Mouse (Mus musculus) thymus, postnatal 10 days (tissue): Measurements from ENCODE around the gene Ugt1a10.
"Not testable (repeated sequence)": the region's sequence is repeated elsewhere in the genome, so short reads cannot be mapped to it uniquely, and the experiment has no call there.

Source experiments
- DNase-seq, 2 experiments: peaks; one replicate each; pipeline ENCODE4 v3.0.0; 2021; ENCODE audit warnings: low spot score in 2 of 2

The Ugt1a10 gene

DNA sequence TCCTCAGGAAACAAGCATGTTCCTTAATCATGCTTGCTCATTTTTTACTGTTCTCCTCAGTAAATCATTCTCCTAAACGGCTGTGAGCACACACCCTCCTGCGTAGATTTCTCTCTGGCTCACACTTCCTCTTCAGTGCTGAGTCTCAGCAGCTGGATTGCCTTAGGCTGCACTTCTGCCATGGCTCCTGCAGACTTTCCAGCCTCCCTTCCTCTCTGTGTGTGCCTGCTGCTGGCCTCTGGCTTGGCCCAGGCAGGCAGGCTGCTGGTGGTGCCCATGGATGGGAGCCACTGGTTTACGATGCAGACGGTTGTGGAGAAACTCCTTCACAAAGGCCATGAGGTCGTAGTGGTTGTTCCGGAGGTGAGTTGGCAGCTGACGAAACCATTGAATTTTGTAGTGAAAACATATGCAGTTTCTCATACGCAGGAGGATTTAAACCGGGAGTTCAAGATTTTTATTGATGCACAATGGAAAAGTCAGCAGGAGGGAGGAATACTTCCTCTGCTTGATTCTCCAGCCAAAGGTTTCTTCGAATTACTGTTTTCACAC lies 39.8 kb downstream of the Ugt1a10 start, which contains the start of gene Ugt1a7c:
Gene Ugt1a7c, plus strand, starts transcription at position 122 of the 552 bp plus-strand sequence.
- DNase-seq: no peak

- not testable (repeated sequence) for DNase-seq
Observed at GRCm38 (mm10) chr1:88098546-88098945, 43.4 kb downstream of the Ugt1a10 start.

GRCm38 (mm10) chr1:88099691-88100090 lies 44.5 kb downstream of the Ugt1a10 start:
- not testable (repeated sequence) for DNase-seq

- DNase-seq: not testable (repeated sequence)
Observed at GRCm38 (mm10) chr1:88103019-88103418, 47.8 kb downstream of the Ugt1a10 start, which contains the start of gene Ugt1a6b. Ugt1a6b (plus strand) TSS chr1:88103252.

GRCm38 (mm10) chr1:88103697-88104468 lies 48.7 kb downstream of the Ugt1a10 start:
- DNase-seq: not testable (repeated sequence)

DNA sequence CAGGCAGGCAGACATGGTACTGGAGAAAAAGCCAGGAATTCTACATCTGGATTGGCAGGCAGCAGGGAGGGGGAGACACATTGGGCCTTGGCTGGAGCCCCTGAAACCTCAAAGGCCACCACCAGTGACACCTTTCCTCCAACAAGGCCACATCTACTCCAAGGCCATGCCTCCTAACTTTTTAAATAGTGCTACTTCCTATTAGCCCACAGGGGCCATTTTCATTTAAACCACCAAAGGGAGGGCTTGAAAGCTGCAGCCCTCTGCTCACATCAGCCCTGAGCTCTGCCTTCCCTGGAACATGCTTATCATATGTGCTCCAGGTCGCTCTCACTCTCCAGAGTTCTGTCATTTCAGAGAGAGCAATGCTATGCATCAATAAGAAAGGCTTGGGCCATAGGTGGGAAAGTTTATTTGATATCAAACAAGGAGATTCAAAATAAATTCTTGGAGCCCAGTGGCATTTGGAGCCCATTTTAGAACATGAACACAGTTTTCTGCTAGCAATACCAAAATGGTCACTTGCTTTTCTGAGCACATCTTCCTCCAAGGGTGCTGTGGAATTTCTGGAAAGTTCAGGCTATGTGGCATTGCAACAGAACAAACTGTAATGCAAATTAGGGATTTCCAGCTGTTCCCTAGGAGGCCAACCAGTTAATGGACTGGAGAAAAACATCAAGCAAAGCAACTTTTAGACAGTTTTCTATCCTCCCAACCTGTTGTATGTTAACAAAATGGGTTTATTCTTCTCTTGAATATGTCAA lies 49.7 kb downstream of the Ugt1a10 start:
- DNase-seq: no peak

DNA sequence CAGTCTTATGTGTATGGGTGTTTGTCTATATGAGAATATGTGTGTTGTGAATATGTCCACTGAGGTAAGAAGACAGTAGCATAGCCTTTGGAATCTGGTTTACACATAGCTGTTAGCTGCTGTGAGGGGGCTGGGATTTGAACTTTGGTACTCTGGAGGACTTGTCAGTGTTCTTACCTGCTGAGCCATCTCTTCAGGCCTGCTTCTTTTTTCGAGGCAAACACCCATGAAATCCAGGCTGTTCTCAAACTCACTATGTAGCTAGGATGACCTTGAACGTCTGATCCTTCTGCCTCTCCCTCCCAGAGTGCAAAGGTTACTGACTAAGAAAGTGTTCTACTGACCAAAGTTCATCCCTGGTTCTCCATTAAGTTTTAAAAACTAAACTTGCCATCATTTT lies 50.5 kb downstream of the Ugt1a10 start:
- no peak for DNase-seq

DNA sequence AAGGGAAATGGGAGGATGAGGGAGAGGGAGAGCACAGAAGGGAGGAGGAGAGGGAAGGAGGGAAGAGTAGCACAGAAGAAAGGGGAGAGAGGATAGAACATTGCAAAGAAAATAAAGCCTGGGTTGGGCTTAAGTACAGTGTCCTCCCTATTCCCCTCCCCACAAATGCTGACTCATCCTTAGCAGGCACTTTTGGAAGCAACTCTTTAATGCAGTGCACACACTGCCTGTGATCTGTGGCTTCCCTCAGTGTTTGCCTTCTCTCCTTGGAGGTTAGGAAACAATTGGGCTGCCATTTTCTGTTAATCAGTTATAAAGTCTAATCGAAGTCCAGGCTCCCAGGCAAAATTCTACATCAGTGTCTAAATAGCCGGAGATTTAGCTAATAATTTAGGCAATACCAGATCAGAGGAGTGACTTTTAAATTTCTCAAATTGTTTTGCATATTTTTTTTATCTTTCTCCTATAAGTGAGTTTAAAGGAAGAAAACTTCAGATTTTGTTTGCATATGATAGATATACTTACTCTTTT lies 53.9 kb downstream of the Ugt1a10 start:
- not testable (repeated sequence) for DNase-seq

DNA sequence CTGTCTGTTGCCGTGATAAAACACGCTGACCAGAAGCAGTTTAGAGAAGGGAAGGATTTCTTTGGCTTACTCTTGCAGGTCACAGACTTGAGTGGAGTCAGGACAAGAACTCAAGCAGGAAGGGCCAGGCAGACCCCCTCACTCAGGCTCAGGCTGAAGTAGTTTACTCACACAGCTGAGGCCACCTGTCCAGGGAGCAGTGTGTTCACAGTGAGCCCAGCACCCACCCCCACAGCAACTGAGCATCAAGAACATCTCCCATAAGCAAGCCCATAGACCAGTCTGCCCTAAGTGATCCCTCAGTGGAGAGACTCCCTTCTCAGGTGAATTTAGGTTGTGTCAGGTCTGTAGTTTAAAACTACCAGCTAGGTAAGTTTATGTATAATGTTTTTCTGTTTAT lies 54.4 kb downstream of the Ugt1a10 start:
- not testable (repeated sequence) for DNase-seq

GRCm38 (mm10) chr1:88112769-88113168 lies 57.6 kb downstream of the Ugt1a10 start:
- not testable (repeated sequence) for DNase-seq

DNA sequence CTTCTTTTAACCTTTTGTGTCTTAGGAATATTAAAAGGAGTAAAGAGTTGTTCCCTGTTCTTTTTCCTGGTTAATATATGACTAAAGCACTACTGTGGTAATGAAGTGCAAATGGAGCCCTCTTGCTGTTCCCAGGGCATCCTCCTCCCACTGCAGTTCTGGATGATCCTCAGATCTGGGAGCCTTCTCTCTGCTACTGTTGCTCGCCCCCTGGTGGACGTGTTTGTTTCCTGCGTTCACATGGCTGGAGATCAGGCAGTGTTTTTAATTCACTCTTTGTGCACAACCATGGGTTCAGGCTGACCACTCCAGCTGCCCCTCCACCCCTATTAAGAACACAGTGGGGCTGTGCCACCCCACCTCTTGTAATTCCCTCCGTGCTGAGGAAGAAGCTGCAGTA lies 65.4 kb downstream of the Ugt1a10 start:
- not testable (repeated sequence) for DNase-seq

GRCm38 (mm10) chr1:88121521-88121920 lies 66.3 kb downstream of the Ugt1a10 start:
- DNase-seq: not testable (repeated sequence)

GRCm38 (mm10) chr1:88125827-88126360 lies 70.7 kb downstream of the Ugt1a10 start:
- DNase-seq: not testable (repeated sequence)

GRCm38 (mm10) chr1:88129091-88129490 lies 73.9 kb downstream of the Ugt1a10 start:
- DNase-seq: not testable (repeated sequence)

DNA sequence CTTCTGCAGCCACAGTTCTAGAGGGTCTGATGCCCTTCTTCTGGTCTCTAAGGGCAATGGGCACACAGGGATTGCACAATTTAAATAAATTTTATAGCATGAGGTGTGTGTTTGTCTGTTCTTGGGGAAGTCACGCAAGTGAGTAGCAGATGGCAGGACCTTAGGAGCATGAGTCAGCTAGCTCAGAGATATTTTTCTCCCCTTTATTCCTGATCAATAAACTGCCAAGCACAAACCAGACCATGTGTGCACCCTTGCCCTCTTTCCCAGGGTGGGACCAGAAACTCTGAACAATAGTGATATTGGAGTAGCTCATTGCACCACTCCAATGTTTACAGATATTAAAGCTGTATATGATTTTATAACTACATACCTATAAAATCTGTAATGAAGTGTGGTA lies 75.0 kb downstream of the Ugt1a10 start:
- DNase-seq: not testable (repeated sequence)

DNA sequence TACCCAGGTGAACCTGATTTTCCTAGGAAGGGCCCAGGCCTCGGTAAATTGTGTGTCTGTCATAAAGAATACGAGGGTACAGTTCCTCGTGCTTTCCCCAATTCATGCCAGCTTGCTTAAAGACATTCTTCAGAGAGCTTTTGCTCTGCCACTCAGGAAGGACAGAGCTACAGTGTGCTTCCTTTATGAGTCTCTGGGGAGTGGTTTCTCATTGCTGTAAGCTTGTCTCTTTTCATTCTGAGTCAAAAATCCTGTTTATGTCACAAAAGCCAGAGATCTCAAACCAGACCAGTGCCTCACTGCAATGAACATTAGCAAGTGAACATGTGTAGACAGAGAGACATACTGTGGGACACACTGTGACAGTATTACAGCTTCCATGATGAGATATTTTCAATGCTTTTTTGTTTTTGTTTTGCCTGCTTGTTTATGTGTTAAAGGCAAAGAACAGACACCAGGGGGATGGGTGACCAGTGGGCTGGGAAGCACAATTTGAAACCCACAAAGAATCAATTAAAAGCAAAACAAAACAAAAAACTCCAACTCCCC lies 78.8 kb downstream of the Ugt1a10 start:
- no peak for DNase-seq

- DNase-seq: not testable (repeated sequence)
Observed at GRCm38 (mm10) chr1:88134457-88135011, 79.3 kb downstream of the Ugt1a10 start, which contains the start of gene Ugt1a6a. Ugt1a6a (plus strand) TSS chr1:88134809.

DNA sequence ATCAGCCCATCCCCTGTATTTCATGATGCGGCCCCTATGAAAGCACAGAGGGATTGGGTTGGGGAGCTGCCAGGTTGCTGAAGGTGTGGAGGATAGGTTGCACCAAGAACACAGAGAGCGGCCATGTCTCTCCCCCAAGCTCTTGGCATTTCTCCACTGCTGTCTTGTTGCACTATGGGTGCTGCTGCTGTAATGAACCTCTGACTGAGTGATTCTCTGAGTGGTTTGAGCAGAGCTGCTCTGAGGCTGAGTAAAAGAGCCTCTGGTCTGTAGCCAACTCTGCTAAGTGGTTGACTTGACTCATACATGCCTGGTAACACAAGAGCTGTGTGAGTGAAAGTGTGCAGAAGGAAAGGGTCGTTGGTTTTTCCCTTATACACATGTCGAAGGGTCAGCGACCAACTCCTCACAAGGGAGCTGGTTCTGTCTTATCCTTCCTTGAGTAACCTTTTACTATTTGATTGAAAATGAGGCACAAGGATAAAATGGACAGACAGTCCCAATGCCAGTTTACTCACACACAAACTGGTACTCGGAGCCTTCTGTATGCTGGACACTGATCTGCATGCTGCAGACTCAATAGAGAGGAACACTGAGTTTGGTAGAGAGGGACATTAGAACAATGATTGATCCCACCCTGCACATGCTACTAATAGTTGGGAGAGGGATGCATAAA lies 80.2 kb downstream of the Ugt1a10 start:
- DNase-seq: not testable (repeated sequence)

DNA sequence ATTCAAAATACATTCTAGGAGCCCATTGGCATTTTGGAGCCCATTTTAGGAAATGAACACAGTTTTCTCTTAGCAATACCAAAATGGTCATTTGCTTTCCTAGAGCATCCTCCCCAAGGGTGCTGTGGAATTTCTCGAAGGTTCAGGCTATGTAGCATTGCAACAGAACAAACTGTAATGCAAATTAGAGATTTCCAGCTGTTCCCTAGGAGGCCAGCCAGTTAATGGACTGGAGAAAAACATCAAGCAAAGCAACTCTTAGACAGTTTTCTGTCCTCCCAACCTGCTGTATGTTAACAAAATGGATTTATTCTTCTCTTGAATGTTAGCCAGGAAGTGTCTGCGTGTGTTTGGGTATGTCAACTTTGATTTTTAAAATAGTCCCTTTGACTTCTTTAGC lies 81.5 kb downstream of the Ugt1a10 start:
- DNase-seq: no peak

- no peak for DNase-seq
Observed at GRCm38 (mm10) chr1:88137264-88137663, 82.1 kb downstream of the Ugt1a10 start.
